Mouse (Mus musculus) megakaryocyte, adult 5-6 weeks (primary cell): Measurements from ENCODE around the gene Spint1. TPM values are rescaled to one million over a fixed set of nuclear protein-coding genes. Genes with fewer than 3 reads are reported as not detected.

Experiments used
- ATAC-seq: 2 replicates; pipeline ENCODE4 v1.8.0; 2016; ENCODE audit warnings: mild to moderate bottlenecking, inconsistent platforms; ENCODE audit not compliant: poor library complexity, severe bottlenecking
- total RNA-seq, 2 experiments: library from RNA; stranded (forward) in 1 of 2; stranded (reverse) in 1 of 2; fragments of 153-499, 151-499 nt in 1 of 2; fragments of 221-1000, 200-1000 nt in 1 of 2; gene quantifications; 2 replicates each; pipeline versions ENCODE4 v1.2.3 to v1.2.4; 2015 to 2017

Spint1 gene
- total RNA-seq, 2 experiments from 2014 or later, result not detected

DNA sequence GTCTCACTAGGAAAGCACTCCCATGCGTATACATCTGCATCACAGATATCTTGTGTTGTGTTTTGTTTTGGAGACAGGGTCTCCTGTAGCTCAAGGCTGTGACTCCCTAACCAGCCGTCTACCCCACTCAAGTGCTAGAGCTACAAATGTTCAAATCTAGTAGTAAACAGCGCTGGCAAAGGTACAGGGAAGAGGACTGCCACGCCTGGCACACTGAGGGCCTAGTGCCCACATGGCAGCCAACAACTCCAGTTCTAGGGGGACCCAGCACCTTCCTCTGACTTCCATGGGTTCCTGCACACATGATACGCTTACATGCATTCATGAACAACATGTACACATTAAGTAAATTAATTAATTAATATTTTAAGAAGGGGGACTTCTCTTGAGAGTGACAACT, 55.1 kb downstream of the Spint1 start:
- ATAC-seq, result no peak

DNA sequence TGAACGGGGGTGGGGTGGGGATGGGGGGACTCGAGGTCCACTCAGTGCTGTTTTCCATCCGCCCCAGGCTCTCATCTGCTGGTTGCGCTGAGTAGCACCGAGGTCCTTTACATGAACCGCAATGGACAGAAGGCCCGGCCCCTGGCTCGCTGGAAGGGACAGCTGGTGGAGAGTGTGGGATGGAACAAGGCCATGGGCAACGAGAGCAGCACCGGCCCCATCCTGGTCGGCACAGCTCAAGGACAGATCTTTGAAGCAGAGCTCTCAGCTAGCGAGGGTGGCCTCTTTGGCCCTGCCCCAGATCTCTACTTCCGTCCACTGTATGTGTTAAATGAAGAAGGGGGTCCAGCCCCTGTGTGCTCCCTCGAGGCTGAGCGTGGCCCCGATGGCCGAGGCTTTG, 55.7 kb downstream of the Spint1 start:
- no peak for ATAC-seq

DNA sequence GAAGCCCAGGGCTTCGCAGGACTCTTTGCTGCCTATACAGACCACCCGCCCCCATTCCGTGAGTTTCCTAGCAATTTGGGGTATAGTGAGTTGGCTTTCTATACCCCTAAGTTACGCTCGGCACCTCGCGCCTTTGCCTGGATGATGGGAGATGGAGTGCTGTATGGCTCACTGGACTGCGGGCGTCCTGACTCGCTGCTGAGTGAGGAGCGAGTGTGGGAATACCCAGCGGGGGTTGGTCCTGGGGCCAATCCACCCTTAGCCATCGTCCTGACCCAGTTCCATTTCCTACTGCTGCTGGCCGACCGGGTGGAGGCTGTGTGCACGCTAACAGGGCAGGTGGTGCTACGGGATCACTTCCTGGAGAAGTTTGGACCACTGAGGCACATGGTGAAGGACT, 56.1 kb downstream of the Spint1 start:
- ATAC-seq, result no peak

DNA sequence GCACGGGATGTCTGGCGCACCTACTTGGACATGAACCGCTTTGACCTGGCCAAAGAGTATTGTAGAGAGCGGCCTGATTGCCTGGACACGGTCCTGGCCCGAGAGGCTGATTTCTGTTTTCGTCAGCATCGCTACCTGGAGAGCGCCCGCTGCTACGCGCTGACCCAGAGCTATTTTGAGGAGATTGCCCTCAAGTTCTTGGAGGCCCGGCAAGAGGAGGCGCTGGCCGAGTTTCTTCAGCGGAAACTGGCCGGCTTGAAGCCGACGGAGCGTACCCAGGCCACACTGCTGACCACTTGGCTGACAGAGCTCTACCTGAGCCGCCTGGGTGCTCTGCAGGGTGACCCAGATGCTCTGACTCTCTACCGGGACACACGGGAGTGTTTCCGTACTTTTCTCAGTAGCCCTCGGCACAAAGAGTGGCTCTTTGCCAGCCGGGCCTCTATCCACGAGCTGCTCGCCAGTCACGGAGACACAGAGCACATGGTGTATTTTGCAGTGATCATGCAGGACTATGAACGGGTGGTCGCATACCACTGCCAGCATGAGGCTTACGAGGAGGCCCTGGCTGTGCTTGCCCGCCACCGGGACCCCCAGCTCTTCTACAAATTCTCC, 56.7 kb downstream of the Spint1 start:
- ATAC-seq, result no peak

DNA sequence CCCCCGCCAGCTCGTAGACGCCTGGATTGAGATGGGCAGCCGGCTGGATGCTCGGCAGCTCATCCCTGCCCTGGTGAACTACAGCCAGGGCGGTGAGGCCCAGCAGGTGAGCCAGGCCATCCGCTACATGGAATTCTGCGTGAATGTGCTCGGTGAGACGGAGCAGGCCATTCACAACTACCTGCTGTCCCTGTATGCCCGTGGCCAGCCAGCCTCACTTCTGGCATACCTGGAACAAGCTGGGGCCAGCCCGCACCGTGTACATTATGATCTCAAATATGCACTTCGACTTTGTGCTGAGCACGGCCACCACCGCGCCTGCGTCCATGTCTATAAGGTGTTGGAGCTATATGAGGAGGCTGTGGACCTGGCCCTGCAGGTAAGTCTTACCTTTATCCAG, 57.2 kb downstream of the Spint1 start:
- ATAC-seq, result no peak

DNA sequence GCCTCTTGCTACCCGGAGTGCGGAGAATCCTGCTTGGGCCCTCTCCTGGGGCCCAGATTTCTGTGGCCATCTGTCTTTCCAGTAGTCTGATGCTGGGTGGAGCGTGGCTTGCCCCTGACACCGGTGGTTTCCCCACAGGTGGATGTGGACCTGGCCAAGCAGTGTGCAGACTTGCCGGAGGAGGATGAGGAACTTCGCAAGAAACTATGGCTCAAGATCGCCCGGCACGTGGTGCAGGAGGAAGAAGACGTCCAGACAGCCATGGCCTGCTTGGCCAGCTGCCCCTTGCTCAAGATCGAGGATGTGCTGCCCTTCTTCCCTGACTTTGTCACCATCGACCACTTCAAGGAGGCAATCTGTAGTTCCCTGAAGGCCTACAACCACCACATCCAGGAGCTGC, 59.6 kb downstream of the Spint1 start:
- peak; percentile 71 for ATAC-seq

DNA sequence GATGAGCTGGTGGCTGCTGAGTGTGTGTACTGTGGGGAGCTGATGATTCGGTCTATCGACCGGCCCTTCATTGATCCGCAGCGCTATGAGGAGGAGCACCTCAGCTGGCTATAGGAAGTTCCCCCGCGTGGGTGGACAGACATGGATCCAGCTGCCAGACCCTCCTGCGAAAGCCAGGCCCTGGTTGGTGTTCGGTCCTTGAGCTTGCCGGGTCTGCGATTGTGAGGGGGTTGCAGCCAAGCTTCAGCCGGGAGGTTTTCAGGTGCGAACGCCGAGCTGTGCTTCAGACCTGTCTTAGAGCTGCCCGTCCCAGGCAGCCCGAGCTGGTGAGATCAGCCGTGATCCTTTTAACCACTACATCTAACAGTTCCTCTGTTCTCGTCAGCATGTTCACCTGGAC, 60.3 kb downstream of the Spint1 start:
- no peak for ATAC-seq

DNA sequence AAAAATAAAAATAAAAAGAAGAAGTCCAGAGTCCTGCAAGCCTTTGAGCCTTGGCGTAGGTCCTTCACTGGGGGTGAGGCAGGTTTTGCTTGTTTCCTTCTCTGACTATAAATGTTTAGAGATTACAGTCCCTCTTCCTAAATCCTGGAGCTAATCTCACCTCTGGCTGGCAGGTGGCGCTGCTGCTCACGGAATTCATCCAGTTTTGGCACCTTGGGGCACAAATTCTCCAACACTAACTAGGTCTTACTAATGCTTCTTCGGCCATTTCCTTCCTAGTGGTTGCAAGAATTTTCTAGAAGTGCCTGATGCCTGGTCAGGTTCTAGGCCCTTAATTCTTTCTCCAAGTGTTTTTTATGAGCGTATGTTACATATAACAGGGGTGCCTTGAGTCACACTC, 61.2 kb downstream of the Spint1 start:
- ATAC-seq, result no peak

DNA sequence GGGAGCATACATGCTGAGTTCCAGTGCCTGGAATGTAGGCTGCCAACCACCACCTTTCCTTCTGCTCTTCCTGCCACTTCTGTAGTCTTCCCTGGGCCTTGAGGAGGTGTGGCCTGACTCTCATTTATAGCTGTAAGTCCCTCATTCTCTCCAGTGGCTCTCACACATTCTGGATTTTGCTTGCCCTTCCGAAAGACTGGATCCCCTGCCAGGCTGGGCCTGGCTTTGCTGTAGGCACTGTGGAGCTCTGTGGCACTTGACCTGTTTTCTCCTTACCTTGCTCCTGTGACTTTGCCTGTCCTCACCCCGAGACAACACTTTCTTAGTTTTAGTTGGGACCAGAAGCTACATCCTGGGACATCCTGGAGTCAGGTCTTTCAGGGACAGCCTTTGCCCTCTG, 61.7 kb downstream of the Spint1 start:
- ATAC-seq, result no peak

Other genes with a start within 250 kb of the Spint1 start
- gene Ccdc32, start 208.0 kb upstream of the Spint1 start, total RNA-seq (2015), result 10.7 and 12.2 TPM in 2 replicates
- 14.1 and 16.3 TPM in 2 replicates for gene Ccdc32, start 208.0 kb upstream of the Spint1 start, total RNA-seq (2017)
- 2.5 and 2.8 TPM in 2 replicates for gene Rpusd2, start 202.6 kb upstream of the Spint1 start, total RNA-seq (2015)
- gene Rpusd2, start 202.6 kb upstream of the Spint1 start, total RNA-seq (2017), result 2.5 and 4.8 TPM in 2 replicates
- gene Knl1, start 190.2 kb upstream of the Spint1 start, total RNA-seq (2015), result 65.3 and 69.5 TPM in 2 replicates
- gene Knl1, start 190.2 kb upstream of the Spint1 start, total RNA-seq (2017), result 79.4 and 82.1 TPM in 2 replicates
- gene Rad51, start 124.6 kb upstream of the Spint1 start, total RNA-seq (2015), result 20.7 and 22.1 TPM in 2 replicates
- gene Rad51, start 124.6 kb upstream of the Spint1 start, total RNA-seq (2017), result 12.3 and 26.8 TPM in 2 replicates
- gene Rmdn3, start 80.3 kb upstream of the Spint1 start, total RNA-seq (2015), result 7.0 and 10.7 TPM in 2 replicates
- 15.1 and 20.2 TPM in 2 replicates for gene Rmdn3, start 80.3 kb upstream of the Spint1 start, total RNA-seq (2017)
- not detected in 2 replicates for gene Gchfr, start 69.6 kb upstream of the Spint1 start, total RNA-seq (2015)
- gene Gchfr, start 69.6 kb upstream of the Spint1 start, total RNA-seq (2017), result not detected in 2 replicates
- not detected in 2 replicates for gene Gm14137, start 62.9 kb upstream of the Spint1 start, total RNA-seq (2015)
- gene Gm14137, start 62.9 kb upstream of the Spint1 start, total RNA-seq (2017), result not detected in 2 replicates
- gene Zfyve19, start 28.7 kb upstream of the Spint1 start, total RNA-seq (2015), result 16.4 and 21.6 TPM in 2 replicates
- 30.7 and 39.8 TPM in 2 replicates for gene Zfyve19, start 28.7 kb upstream of the Spint1 start, total RNA-seq (2017)
- gene Dnajc17, start 28.6 kb upstream of the Spint1 start, total RNA-seq (2015), result 22.8 and 24.1 TPM in 2 replicates
- gene Dnajc17, start 28.6 kb upstream of the Spint1 start, total RNA-seq (2017), result 46.7 and 50.7 TPM in 2 replicates
- not detected in 2 replicates for gene Ppp1r14d, start 7.5 kb upstream of the Spint1 start, total RNA-seq (2015)
- not detected in 2 replicates for gene Ppp1r14d, start 7.5 kb upstream of the Spint1 start, total RNA-seq (2017)
- gene Rhov, start 33.9 kb downstream of the Spint1 start, total RNA-seq (2015), result 0.16 and 0.59 TPM in 2 replicates
- gene Rhov, start 33.9 kb downstream of the Spint1 start, total RNA-seq (2017), result 0.28 and 0.81 TPM in 2 replicates
- 8.9 and 9.0 TPM in 2 replicates for gene Vps18, start 51.4 kb downstream of the Spint1 start, total RNA-seq (2015)
- 19.6 and 21.2 TPM in 2 replicates for gene Vps18, start 51.4 kb downstream of the Spint1 start, total RNA-seq (2017)
- 0.09 TPM in 1 of 2 replicates, not detected in the other for gene Dll4, start 88.4 kb downstream of the Spint1 start, total RNA-seq (2015)
- not detected in 2 replicates for gene Dll4, start 88.4 kb downstream of the Spint1 start, total RNA-seq (2017)
- 0.39 and 1.1 TPM in 2 replicates for gene Chac1, start 113.9 kb downstream of the Spint1 start, total RNA-seq (2015)
- 0.51 and 1.3 TPM in 2 replicates for gene Chac1, start 113.9 kb downstream of the Spint1 start, total RNA-seq (2017)
- gene Ino80, start 240.3 kb downstream of the Spint1 start, total RNA-seq (2015), result 19.9 and 22.0 TPM in 2 replicates
- gene Ino80, start 240.3 kb downstream of the Spint1 start, total RNA-seq (2017), result 18.6 and 22.7 TPM in 2 replicates